Mouse (Mus musculus): Measurements from ENCODE around the gene Lrch2.
"Not testable (repeated sequence)": the region's sequence is repeated elsewhere in the genome, so short reads cannot be mapped to it uniquely, and the experiment has no call there.

Gene Lrch2

GRCm38 (mm10) chrX:147553421-147554201, at the start of gene Lrch2:
Lrch2 (minus strand) TSS chrX:147554081.
- peak; percentile 9 for DNase-seq (ENCODE audit: low spot score)

- DNase-seq (ENCODE audit: low spot score) = no peak
These were observed 12.7 kb downstream of the Lrch2 start for GRCm38 (mm10) chrX:147540934-147541870.

GRCm38 (mm10) chrX:147538377-147538776, 15.5 kb downstream of the Lrch2 start:
- DNase-seq (ENCODE audit: low spot score) = no peak

GRCm38 (mm10) chrX:147537117-147537516, 16.8 kb downstream of the Lrch2 start:
- DNase-seq (ENCODE audit: low spot score) = not testable (repeated sequence)

GRCm38 (mm10) chrX:147535616-147536015, 18.3 kb downstream of the Lrch2 start:
- DNase-seq (ENCODE audit: low spot score) = no peak

- no peak for DNase-seq (ENCODE audit: low spot score)
These were observed 22.2 kb downstream of the Lrch2 start for GRCm38 (mm10) chrX:147531675-147532074.

GRCm38 (mm10) chrX:147527646-147528172, 26.2 kb downstream of the Lrch2 start:
- no peak for DNase-seq (ENCODE audit: low spot score)

GRCm38 (mm10) chrX:147489551-147489950, 64.3 kb downstream of the Lrch2 start:
- DNase-seq (ENCODE audit: low spot score) = no peak

GRCm38 (mm10) chrX:147453610-147454009, 100.3 kb downstream of the Lrch2 start, which contains the start of gene Vmn1r239-ps:
Vmn1r239-ps (minus strand) TSS chrX:147453710.
- DNase-seq (ENCODE audit: low spot score) = not testable (repeated sequence)

GRCm38 (mm10) chrX:147443386-147443785, 110.5 kb downstream of the Lrch2 start:
- no peak for DNase-seq (ENCODE audit: low spot score)

GRCm38 (mm10) chrX:147435400-147435799, 118.5 kb downstream of the Lrch2 start:
- no peak for DNase-seq (ENCODE audit: low spot score)

- DNase-seq (ENCODE audit: low spot score) = no peak
These were observed 124.1 kb downstream of the Lrch2 start for GRCm38 (mm10) chrX:147429753-147430152.

- no peak for DNase-seq (ENCODE audit: low spot score)
These were observed 124.8 kb downstream of the Lrch2 start, which contains the start of gene Il13ra2 for GRCm38 (mm10) chrX:147429129-147429528. Il13ra2 (minus strand) TSS chrX:147429192.
